Mouse (Mus musculus) neural tube, embryonic 11.5 days (tissue): ENCODE measurements around the gene Sec31b. TPM values are rescaled to one million over a fixed set of nuclear protein-coding genes. Genes with fewer than 3 reads are reported as not detected.

Experiments used
- ATAC-seq: fragments of 200-750 bp; cut with Nextera tagmentation; 2 replicates; pipeline ENCODE4 v1.8.0; 2017; ENCODE audit warnings: moderate number of reproducible peaks, mild to moderate bottlenecking, moderate TSS enrichment, moderate library complexity; ENCODE audit not compliant: insufficient read depth, low FRiP score, low TSS enrichment
- DNase-seq: peaks from one replicate; pipeline ENCODE4 v3.0.0-alpha.2; 2015; ENCODE audit warnings: low spot score
- H3K27ac ChIP-seq: fragments of 300-500 bp; sonication (generic); 2 replicates; pipeline ENCODE4 v1.5.1; 2014; ENCODE audit warnings: low read depth, mild to moderate bottlenecking, low read length
- H3K27me3 ChIP-seq: fragments of 300-500 bp; sonication (generic); 2 replicates; pipeline ENCODE4 v1.6.1; 2014; ENCODE audit warnings: mild to moderate bottlenecking, low read length, mixed read lengths; ENCODE audit not compliant: control insufficient read depth, insufficient read depth
- H3K36me3 ChIP-seq: fragments of 300-500 bp; sonication (generic); 2 replicates; pipeline ENCODE4 v1.6.1; 2014; ENCODE audit warnings: mild to moderate bottlenecking, low read length, moderate library complexity, mixed read lengths; ENCODE audit not compliant: control insufficient read depth, insufficient read depth
- H3K4me1 ChIP-seq: fragments of 300-500 bp; sonication (generic); 2 replicates; pipeline ENCODE4 v1.6.1; 2014; ENCODE audit warnings: low read length, mixed read lengths; ENCODE audit not compliant: control insufficient read depth, insufficient read depth
- H3K4me2 ChIP-seq: fragments of 300-500 bp; sonication (generic); 2 replicates; pipeline ENCODE4 v1.6.1; 2014; ENCODE audit warnings: low read depth, mild to moderate bottlenecking, moderate library complexity
- H3K4me3 ChIP-seq: fragments of 300-500 bp; sonication (generic); 2 replicates; pipeline ENCODE4 v1.5.1; 2014; ENCODE audit warnings: low read depth, low read length
- H3K9ac ChIP-seq: fragments of 300-500 bp; sonication (generic); 2 replicates; pipeline ENCODE4 v1.6.1; 2014; ENCODE audit warnings: mild to moderate bottlenecking, low read length
- H3K9me3 ChIP-seq: fragments of 300-500 bp; sonication (generic); 2 replicates; pipeline ENCODE4 v1.6.1; 2016; ENCODE audit warnings: low read length; ENCODE audit not compliant: control insufficient read depth
- WGBS: fragments of 180-500 bp; shearing (Covaris S2); extraction: QIAGEN DNeasy Blood & Tissue Kit; methylation state at CpG from one replicate; pipeline ENCODE4 v1.1.7; 2014; 5-methylcytosine and 5-hydroxymethylcytosine counted together
- polyA plus RNA-seq: library from polyadenylated mRNA; unstranded; fragments of >200 nt; fragmentation: Nextera tagmentation; extraction: Ambion mirVana; gene quantifications from 2 replicates; pipeline ENCODE4 v1.2.1, GENCODE M21; 2014

Gene Sec31b
- polyA plus RNA-seq, 1 experiment from 2014 or later = 0.37 TPM

GRCm38 (mm10) chr19:44510534-44511175 lies 35.0 kb downstream of the Sec31b start:
- Histone ChIP-seq H3K4me1 (peaks cover 18% of the 10 kb centered on the region), H3K9ac (no peak overlapping the region), H3K36me3 (no peaks in the 10 kb centered on the region), H3K9me3 (no peaks in the 10 kb centered on the region), H3K4me3 (peak overlapping the region; percentile 47), H3K27ac (no peak overlapping the region), H3K4me2 (peak overlapping the region; percentile 86), H3K27me3 (peaks cover 48% of the 10 kb centered on the region)
- ATAC-seq (no peak), DNase-seq (no peak)
- 10% methylated on average over 12 of the region's 12 CpGs for WGBS

- no peaks in the 10 kb centered on the region for H3K27me3 ChIP-seq
- no peaks in the 10 kb centered on the region for H3K9me3 ChIP-seq
- H3K4me3 ChIP-seq = no peak overlapping the region
- ATAC-seq (no peak), DNase-seq (no peak)
- H3K9ac ChIP-seq = no peak overlapping the region
- H3K27ac ChIP-seq = no peak overlapping the region
- H3K36me3 ChIP-seq = no peaks in the 10 kb centered on the region
- 82% methylated on average over 4 of the region's 4 CpGs for WGBS
- H3K4me1 ChIP-seq = no peaks in the 10 kb centered on the region
- H3K4me2 ChIP-seq = no peak overlapping the region
Measured at GRCm38 (mm10) chr19:44502741-44503140, 42.9 kb downstream of the Sec31b start.

DNA sequence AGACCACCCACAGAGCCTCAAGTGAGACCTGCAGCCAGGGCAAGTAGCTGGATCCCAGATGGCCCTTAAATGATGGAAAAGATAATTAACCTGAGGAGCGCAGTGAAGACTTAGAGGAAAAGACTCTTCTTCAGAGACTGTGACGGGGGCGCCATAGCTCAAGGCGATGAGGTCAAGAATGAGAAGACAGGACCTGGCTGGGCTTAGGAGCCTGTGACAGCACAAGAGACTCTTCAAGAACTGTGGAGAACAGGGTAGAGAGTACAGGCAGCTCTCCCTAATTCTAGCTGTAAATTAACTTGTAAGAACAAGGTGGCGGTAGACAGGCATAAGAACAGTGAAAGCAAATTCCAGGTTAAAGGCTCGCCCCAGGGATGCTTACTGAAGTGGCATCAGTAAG lies 43.7 kb downstream of the Sec31b start:
- H3K9ac ChIP-seq = no peak overlapping the region
- no peak overlapping the region for H3K4me3 ChIP-seq
- H3K4me2 ChIP-seq = no peak overlapping the region
- H3K27me3 ChIP-seq = no peaks in the 10 kb centered on the region
- no peaks in the 10 kb centered on the region for H3K4me1 ChIP-seq
- 83% methylated on average over 6 of the region's 6 CpGs for WGBS
- no peak overlapping the region for H3K27ac ChIP-seq
- no peak for ATAC-seq
- no peaks in the 10 kb centered on the region for H3K36me3 ChIP-seq
- no peaks in the 10 kb centered on the region for H3K9me3 ChIP-seq
- DNase-seq = no peak

DNA sequence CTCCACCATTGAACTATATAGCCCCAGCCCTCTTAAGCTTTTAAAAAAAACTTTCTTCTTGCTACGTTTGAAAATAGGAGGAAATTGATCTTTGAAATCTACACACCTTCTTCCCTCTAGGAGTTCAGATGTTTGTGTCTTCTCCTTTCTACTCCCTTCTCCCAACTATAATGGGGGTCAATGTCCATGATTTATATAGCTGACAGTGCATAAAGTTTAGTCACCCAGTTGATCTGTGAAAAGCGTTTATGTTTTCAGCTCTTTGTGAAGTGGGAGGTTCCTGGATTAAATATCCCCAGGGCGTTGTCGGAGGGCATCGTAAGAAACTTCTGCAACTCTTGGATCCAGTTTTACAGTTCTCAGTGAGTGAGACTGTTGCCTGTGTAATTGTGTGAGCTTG lies 45.4 kb downstream of the Sec31b start:
- Histone ChIP-seq H3K27ac (no peak overlapping the region), H3K4me1 (no peaks in the 10 kb centered on the region), H3K27me3 (no peaks in the 10 kb centered on the region), H3K9ac (no peak overlapping the region), H3K36me3 (no peaks in the 10 kb centered on the region), H3K4me3 (no peak overlapping the region), H3K9me3 (no peaks in the 10 kb centered on the region), H3K4me2 (no peak overlapping the region)
- ATAC-seq = no peak
- no peak for DNase-seq
- 43% methylated on average over 5 of the region's 5 CpGs for WGBS

DNA sequence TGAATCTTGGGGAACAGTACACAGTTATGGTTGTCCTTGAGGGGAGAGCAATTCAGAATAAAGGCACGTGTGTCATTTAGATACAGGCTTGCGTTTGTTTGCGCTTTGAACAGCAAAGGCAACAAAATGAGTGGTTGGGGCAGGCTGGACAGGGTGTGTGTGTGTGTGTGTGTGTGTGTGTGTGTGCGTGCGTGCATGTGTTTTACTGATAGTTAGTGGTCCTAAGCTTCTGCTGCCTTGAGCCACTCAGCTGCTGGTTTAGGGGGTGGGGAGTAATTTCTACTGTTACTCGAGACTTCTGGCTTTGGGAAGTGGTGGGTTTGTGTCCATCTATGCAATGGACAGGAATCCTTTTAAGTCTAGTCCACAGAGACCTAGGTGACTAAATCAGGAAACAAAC lies 46.7 kb downstream of the Sec31b start:
- H3K4me3 ChIP-seq = no peak overlapping the region
- 67% methylated on average over 6 of the region's 6 CpGs for WGBS
- ATAC-seq = no peak
- no peaks in the 10 kb centered on the region for H3K4me1 ChIP-seq
- H3K27me3 ChIP-seq = no peaks in the 10 kb centered on the region
- no peaks in the 10 kb centered on the region for H3K36me3 ChIP-seq
- H3K9ac ChIP-seq = no peak overlapping the region
- H3K9me3 ChIP-seq = no peaks in the 10 kb centered on the region
- no peak overlapping the region for H3K4me2 ChIP-seq
- no peak overlapping the region for H3K27ac ChIP-seq
- no peak for DNase-seq

- 48% methylated on average over 10 of the region's 10 CpGs for WGBS
- Histone ChIP-seq H3K36me3 (no peaks in the 10 kb centered on the region), H3K4me3 (no peak overlapping the region), H3K9me3 (no peaks in the 10 kb centered on the region), H3K4me2 (no peak overlapping the region), H3K27me3 (no peaks in the 10 kb centered on the region), H3K27ac (no peak overlapping the region), H3K9ac (no peak overlapping the region), H3K4me1 (no peaks in the 10 kb centered on the region)
- ATAC-seq = no peak
- no peak for DNase-seq
Measured at GRCm38 (mm10) chr19:44496941-44497340, 48.7 kb downstream of the Sec31b start.

DNA sequence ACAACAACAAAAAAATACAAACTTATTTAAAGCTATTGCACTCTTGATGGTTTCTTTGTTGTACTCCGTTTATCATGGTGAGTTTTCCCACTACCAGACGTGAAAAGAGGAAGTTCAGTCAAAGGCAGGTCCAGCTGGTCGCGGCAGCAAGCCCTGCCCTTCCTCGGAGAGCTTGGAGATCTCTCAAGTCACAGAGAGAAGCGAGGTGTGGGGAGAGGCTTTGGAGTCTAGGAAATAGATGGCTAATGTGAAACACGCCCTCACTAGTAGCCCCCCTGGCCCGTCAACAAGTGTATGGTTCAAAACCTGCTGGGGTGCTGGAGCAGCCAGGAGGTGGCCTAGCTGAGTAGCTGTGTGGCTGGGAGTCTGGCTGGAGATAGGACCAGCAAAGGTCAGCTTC lies 49.2 kb downstream of the Sec31b start:
- Histone ChIP-seq H3K27me3 (no peaks in the 10 kb centered on the region), H3K4me2 (no peak overlapping the region), H3K36me3 (no peaks in the 10 kb centered on the region), H3K9me3 (no peaks in the 10 kb centered on the region), H3K4me3 (no peak overlapping the region), H3K4me1 (no peaks in the 10 kb centered on the region), H3K9ac (no peak overlapping the region), H3K27ac (no peak overlapping the region)
- ATAC-seq (no peak), DNase-seq (no peak)
- 52% methylated on average over 8 of the region's 8 CpGs for WGBS

DNA sequence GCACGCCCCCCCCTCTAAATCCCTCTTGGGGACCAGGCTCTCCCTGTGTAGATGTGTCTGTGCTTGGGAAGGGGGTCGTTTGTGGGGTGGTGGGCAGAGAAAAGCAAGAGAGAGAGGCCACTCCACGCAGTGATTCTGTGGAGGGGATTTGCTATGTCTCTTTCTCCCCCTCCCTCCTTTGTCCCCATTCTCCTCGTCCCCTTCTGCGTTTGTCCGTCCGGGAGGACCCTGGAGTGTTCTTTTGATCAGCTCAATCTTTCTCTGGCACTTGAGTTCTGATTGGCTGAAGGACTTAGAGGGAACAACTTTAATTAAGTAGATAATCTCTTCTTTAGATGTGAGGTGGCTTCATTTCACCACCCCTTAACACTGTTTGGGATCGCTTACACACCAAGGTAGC lies 52.5 kb downstream of the Sec31b start, which contains the start of gene Wnt8b:
Gene Wnt8b, plus strand, starts transcription at position 345 of the 400 bp plus-strand sequence.
- Histone ChIP-seq H3K9me3 (no peaks in the 10 kb centered on the region), H3K4me2 (no peak within 1 kb of the TSS), H3K36me3 (no peaks in the 10 kb centered on the region), H3K27ac (no peak within 1 kb of the TSS), H3K9ac (no peak within 1 kb of the TSS), H3K4me1 (no peaks in the 10 kb centered on the region), H3K4me3 (no peak within 1 kb of the TSS), H3K27me3 (no peaks in the 10 kb centered on the region)
- no peak for ATAC-seq
- WGBS = 33% methylated on average over 8 of the region's 8 CpGs
- no peak for DNase-seq

DNA sequence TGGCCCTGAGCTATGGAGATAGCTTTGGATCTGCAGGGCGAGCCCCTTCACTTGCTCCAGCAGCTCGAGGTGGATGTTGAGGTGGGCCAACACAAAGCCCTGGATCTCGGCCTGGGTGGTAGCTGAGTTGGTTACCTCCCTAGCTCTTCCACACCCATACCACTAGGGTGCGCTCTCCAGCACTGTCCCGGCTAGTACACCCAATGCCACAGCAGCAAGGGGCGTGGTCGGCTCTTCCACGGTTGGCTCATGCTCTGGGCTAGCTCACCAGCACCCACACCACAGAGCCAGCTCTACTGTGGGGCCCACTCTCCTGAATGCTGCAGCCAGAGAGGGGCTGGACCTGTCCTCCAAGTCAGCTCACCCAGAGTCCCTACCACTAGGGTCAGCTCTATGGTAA lies 58.4 kb downstream of the Sec31b start:
- Histone ChIP-seq H3K4me1 (no peaks in the 10 kb centered on the region), H3K9me3 (no peaks in the 10 kb centered on the region), H3K4me2 (no peak overlapping the region), H3K36me3 (no peaks in the 10 kb centered on the region), H3K4me3 (no peak overlapping the region), H3K27me3 (no peaks in the 10 kb centered on the region), H3K9ac (no peak overlapping the region), H3K27ac (no peak overlapping the region)
- DNase-seq (peak; percentile 42), ATAC-seq (no peak)
- WGBS = 14% methylated on average over 8 of the region's 8 CpGs
